Mouse (Mus musculus) heart, adult 2 months (tissue): ENCODE results near the gene Inha.

Experiments
- CTCF ChIP-seq: fragments of 200-600 bp; IDR thresholded peaks from 2 replicates; pipeline ENCODE4 v1.8.1; 2022; ENCODE audit warnings: antibody characterized with exemption, mild to moderate bottlenecking, moderate library complexity
- EP300 ChIP-seq: fragments of 200-500 bp; IDR thresholded peaks from 2 replicates; pipeline ENCODE4 v1.6.1; 2011; ENCODE audit warnings: low read depth, low read length, control low read depth; ENCODE audit not compliant: insufficient read depth
- POLR2A ChIP-seq: fragments of 200-500 bp; IDR thresholded peaks from 2 replicates; pipeline ENCODE4 v1.6.1; 2011; ENCODE audit warnings: mild to moderate bottlenecking, low read depth, low read length, control low read depth; ENCODE audit not compliant: insufficient read depth

- no peak for TF ChIP-seq CTCF
- TF ChIP-seq EP300 = no peak
- no peak for TF ChIP-seq POLR2A
These were observed 37.5 kb upstream of the Inha start for GRCm38 (mm10) chr1:75469287-75469825.
